Mouse (Mus musculus) midbrain, embryonic 14.5 days (tissue): ENCODE data around the gene Praf2. TPM values are rescaled to one million over a fixed set of nuclear protein-coding genes. Genes with fewer than 3 reads are reported as not detected.

ENCODE experiments used
- ATAC-seq: fragments of 200-750 bp; cut with Nextera tagmentation; 2 replicates; pipeline ENCODE4 v1.8.0; 2017; ENCODE audit warnings: moderate number of reproducible peaks, moderate library complexity; ENCODE audit not compliant: low FRiP score, low TSS enrichment
- DNase-seq: peaks from one replicate; pipeline ENCODE4 v3.0.0-alpha.2; 2015
- H3K27ac ChIP-seq: fragments of 300-500 bp; sonication (generic); replicated peaks from 2 replicates; pipeline ENCODE4 v1.5.1; 2014; ENCODE audit warnings: mild to moderate bottlenecking, low read depth, low read length, moderate library complexity
- H3K27me3 ChIP-seq: fragments of 300-500 bp; sonication (generic); 2 replicates; pipeline ENCODE4 v1.6.1; 2014; ENCODE audit warnings: low read length, control low read depth, mixed read lengths; ENCODE audit not compliant: control insufficient read depth, insufficient read depth
- H3K36me3 ChIP-seq: fragments of 300-500 bp; sonication (generic); 2 replicates; pipeline ENCODE4 v1.6.1; 2014; ENCODE audit warnings: low read length, control low read depth; ENCODE audit not compliant: control insufficient read depth, insufficient read depth
- H3K4me1 ChIP-seq: fragments of 300-500 bp; sonication (generic); 2 replicates; pipeline ENCODE4 v1.6.1; 2014; ENCODE audit warnings: mild to moderate bottlenecking, antibody characterized with exemption, low read length, control low read depth; ENCODE audit not compliant: control insufficient read depth, insufficient read depth
- H3K4me2 ChIP-seq: fragments of 300-500 bp; sonication (generic); 2 replicates; pipeline ENCODE4 v1.6.1; 2014; ENCODE audit warnings: mild to moderate bottlenecking, low read length, moderate library complexity
- H3K4me3 ChIP-seq: fragments of 300-500 bp; sonication (generic); replicated peaks from 2 replicates; pipeline ENCODE4 v1.5.1; 2014; ENCODE audit warnings: low read depth, low read length
- H3K9ac ChIP-seq: fragments of 300-500 bp; sonication (generic); replicated peaks from 2 replicates; pipeline ENCODE4 v1.6.1; 2014; ENCODE audit warnings: mild to moderate bottlenecking, low read length, moderate library complexity
- H3K9me3 ChIP-seq: fragments of 300-500 bp; sonication (generic); 2 replicates; pipeline ENCODE4 v1.6.1; 2016; ENCODE audit warnings: low read length, control low read depth, mixed read lengths; ENCODE audit not compliant: control insufficient read depth
- WGBS: fragments of 180-500 bp; shearing (Covaris S2); extraction: QIAGEN DNeasy Blood & Tissue Kit; methylation state at CpG from one replicate; pipeline ENCODE4 v1.1.7; 2014; 5-methylcytosine and 5-hydroxymethylcytosine counted together
- polyA plus RNA-seq: library from polyadenylated mRNA; unstranded; fragments of >200 nt; fragmentation: Nextera tagmentation; extraction: Ambion mirVana; gene quantifications from 2 replicates; pipeline ENCODE4 v1.2.1, GENCODE M21; 2014

Gene Praf2
- polyA plus RNA-seq, 1 experiment from 2014 or later = 126 TPM

GRCm38 (mm10) chrX:7765281-7765670 lies 37.0 kb downstream of the Praf2 start:
- 19% methylated on average over 13 of the region's 13 CpGs for WGBS
- peaks cover 20% of the 10 kb centered on the region; the same call in 1 of the 2 replicates for H3K36me3 ChIP-seq
- DNase-seq (peak; percentile 20), ATAC-seq (no peak)
- 0 out of 2 replicates have a peak overlapping the region, but pooled peaks have one; percentile 18 for H3K9ac ChIP-seq
- no peaks in the 10 kb centered on the region for H3K9me3 ChIP-seq
- H3K27ac ChIP-seq = no peak overlapping the region
- peak overlapping the region; percentile 55 for H3K4me3 ChIP-seq
- H3K4me1 ChIP-seq = 0 out of 2 replicates have a peak, but pooled peaks cover 6% of the 10 kb centered on the region
- peak overlapping the region; percentile 63 for H3K4me2 ChIP-seq
- H3K27me3 ChIP-seq = no peaks in the 10 kb centered on the region

- Histone ChIP-seq H3K4me2 (peak overlapping the region; percentile 63), H3K27me3 (no peaks in the 10 kb centered on the region), H3K4me1 (0 out of 2 replicates have a peak, but pooled peaks cover 6% of the 10 kb centered on the region), H3K36me3 (peaks cover 25% of the 10 kb centered on the region), H3K4me3 (peak overlapping the region; percentile 55), H3K27ac (no peak overlapping the region), H3K9ac (0 out of 2 replicates have a peak overlapping the region, but pooled peaks have one; percentile 18), H3K9me3 (no peaks in the 10 kb centered on the region)
- ATAC-seq (no peak), DNase-seq (peak; percentile 47)
- 20% methylated on average over 11 of the region's 11 CpGs for WGBS
Observed at GRCm38 (mm10) chrX:7765764-7766163, 37.5 kb downstream of the Praf2 start.

GRCm38 (mm10) chrX:7769302-7770017 lies 41.2 kb downstream of the Praf2 start:
- H3K9ac ChIP-seq = no peak overlapping the region
- peaks cover 40% of the 10 kb centered on the region for H3K36me3 ChIP-seq
- WGBS = 91% methylated on average over 7 of the region's 7 CpGs

GRCm38 (mm10) chrX:7772766-7773165 lies 44.5 kb downstream of the Praf2 start:
- DNase-seq (peak; percentile 4), ATAC-seq (no peak)
- H3K27ac ChIP-seq = no peak overlapping the region
- 51% methylated on average over 2 of the region's 2 CpGs for WGBS
- no peak overlapping the region for H3K4me2 ChIP-seq
- H3K4me3 ChIP-seq = no peak overlapping the region
- H3K27me3 ChIP-seq = no peaks in the 10 kb centered on the region
- H3K36me3 ChIP-seq = peaks cover 36% of the 10 kb centered on the region
- no peak overlapping the region for H3K9ac ChIP-seq
- H3K4me1 ChIP-seq = no peaks in the 10 kb centered on the region
- no peaks in the 10 kb centered on the region for H3K9me3 ChIP-seq

More at GRCm38 (mm10) chrX:7769302-7770017, 41.2 kb downstream of the Praf2 start:
- no peak overlapping the region for H3K27ac ChIP-seq
- DNase-seq (no peak), ATAC-seq (no peak)
- no peak overlapping the region for H3K4me2 ChIP-seq
- H3K4me3 ChIP-seq = no peak overlapping the region
- no peaks in the 10 kb centered on the region for H3K9me3 ChIP-seq
- H3K27me3 ChIP-seq = no peaks in the 10 kb centered on the region
- H3K4me1 ChIP-seq = 0 out of 2 replicates have a peak, but pooled peaks cover 5% of the 10 kb centered on the region

GRCm38 (mm10) chrX:7775501-7776205 lies 47.4 kb downstream of the Praf2 start:
- Histone ChIP-seq H3K27me3 (no peaks in the 10 kb centered on the region), H3K4me2 (no peak overlapping the region), H3K9me3 (no peaks in the 10 kb centered on the region), H3K36me3 (peaks cover 16% of the 10 kb centered on the region), H3K27ac (no peak overlapping the region), H3K4me1 (no peaks in the 10 kb centered on the region), H3K4me3 (no peak overlapping the region), H3K9ac (no peak overlapping the region)
- DNase-seq (no peak), ATAC-seq (no peak)
- WGBS = 76% methylated on average over 9 of the region's 9 CpGs

GRCm38 (mm10) chrX:7776329-7777082 lies 48.3 kb downstream of the Praf2 start:
- 50% methylated on average over 8 of the region's 8 CpGs for WGBS

GRCm38 (mm10) chrX:7778450-7779244 lies 50.4 kb downstream of the Praf2 start:
- Histone ChIP-seq H3K36me3 (peaks cover 4% of the 10 kb centered on the region; the same call in 1 of the 2 replicates), H3K9me3 (no peaks in the 10 kb centered on the region), H3K27me3 (no peaks in the 10 kb centered on the region), H3K4me1 (no peaks in the 10 kb centered on the region), H3K27ac (no peak overlapping the region), H3K4me2 (no peak overlapping the region), H3K4me3 (no peak overlapping the region), H3K9ac (no peak overlapping the region)
- WGBS = 79% methylated on average over 7 of the region's 7 CpGs
- ATAC-seq (no peak), DNase-seq (no peak)

More at GRCm38 (mm10) chrX:7776329-7777082, 48.3 kb downstream of the Praf2 start:
- Histone ChIP-seq H3K27me3 (no peaks in the 10 kb centered on the region), H3K9me3 (no peaks in the 10 kb centered on the region), H3K4me1 (no peaks in the 10 kb centered on the region), H3K4me2 (no peak overlapping the region), H3K9ac (no peak overlapping the region), H3K36me3 (peaks cover 9% of the 10 kb centered on the region), H3K4me3 (no peak overlapping the region), H3K27ac (no peak overlapping the region)
- peak; percentile 68 for DNase-seq
- peak; percentile 55; the same call in 1 of the 2 replicates for ATAC-seq

GRCm38 (mm10) chrX:7779294-7779693 lies 51.1 kb downstream of the Praf2 start:
- DNase-seq (no peak), ATAC-seq (no peak)
- WGBS = 17% methylated on average over 3 of the region's 3 CpGs
- H3K9ac ChIP-seq = no peak overlapping the region
- no peaks in the 10 kb centered on the region for H3K27me3 ChIP-seq
- H3K36me3 ChIP-seq = no peaks in the 10 kb centered on the region
- H3K4me1 ChIP-seq = no peaks in the 10 kb centered on the region
- no peaks in the 10 kb centered on the region for H3K9me3 ChIP-seq
- no peak overlapping the region for H3K27ac ChIP-seq
- no peak overlapping the region for H3K4me2 ChIP-seq
- no peak overlapping the region for H3K4me3 ChIP-seq
